Mouse (Mus musculus): ENCODE data around the gene Thada.
"Not testable (repeated sequence)": the region's sequence is repeated elsewhere in the genome, so short reads cannot be mapped to it uniquely, and the experiment has no call there.

The Thada gene

DNA sequence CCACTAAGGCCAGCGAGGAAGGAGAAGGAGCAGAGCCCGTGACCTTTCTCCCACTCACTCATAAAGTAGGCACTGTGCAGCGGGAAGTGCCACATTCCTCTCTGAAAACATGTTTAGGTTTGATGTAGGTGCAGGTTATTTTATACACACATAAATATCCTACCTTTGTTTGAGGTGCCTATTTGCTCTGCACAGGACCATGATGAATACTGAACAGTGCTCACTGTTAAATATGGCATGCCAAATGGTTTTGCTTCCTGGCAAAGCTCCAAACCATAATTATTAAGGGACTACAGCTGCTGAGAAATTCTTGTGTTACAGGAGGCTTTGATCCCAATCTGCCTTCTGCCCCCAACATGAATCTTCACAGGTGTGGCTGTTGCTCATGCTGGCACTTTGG lies 259.8 kb downstream of the Thada start:
- DNase-seq, result no peak

- no peak for DNase-seq
Measured at GRCm38 (mm10) chr17:84204962-84205361, 261.0 kb downstream of the Thada start.

GRCm38 (mm10) chr17:84203340-84203739 lies 262.7 kb downstream of the Thada start:
- DNase-seq, result no peak

DNA sequence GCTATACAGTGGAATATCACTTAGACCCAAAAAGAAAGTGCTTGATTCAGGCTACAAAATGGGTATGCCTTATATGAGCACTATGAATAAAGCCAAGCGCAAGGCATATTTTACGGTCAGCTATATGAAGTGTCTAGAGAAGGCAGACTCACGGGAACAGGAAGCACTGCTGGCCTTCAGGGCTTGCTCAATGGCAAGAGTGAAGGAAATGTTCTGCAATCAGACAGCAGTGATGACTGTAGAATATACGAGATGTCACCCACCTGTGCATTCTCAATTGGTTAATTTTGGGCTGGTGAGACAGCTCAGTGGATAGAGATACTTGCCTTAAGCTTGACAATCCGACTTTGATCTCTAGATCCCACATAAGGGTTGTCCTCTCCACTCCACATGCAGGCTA lies 264.8 kb downstream of the Thada start:
- DNase-seq, result no peak

DNA sequence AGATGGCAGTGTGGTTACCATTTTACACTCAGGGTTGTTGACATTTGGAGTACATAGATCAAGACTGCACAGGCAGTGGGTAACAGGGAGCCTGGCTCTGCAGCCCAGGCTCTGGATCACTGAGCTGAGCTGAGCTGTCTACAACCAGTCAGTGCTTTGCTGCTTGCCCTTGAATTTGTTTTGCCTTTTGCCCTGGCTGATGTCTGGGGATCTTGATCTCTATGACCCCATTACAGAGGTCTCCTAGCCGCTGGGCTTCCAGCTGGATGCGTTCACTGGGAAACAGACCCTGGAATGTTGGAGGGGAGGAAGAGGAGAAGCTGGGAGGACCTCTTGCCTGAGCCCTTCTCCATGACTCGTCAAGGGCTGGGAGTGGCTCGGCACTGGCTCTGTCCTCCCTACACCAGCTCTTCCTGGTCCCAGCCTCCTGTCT lies 268.1 kb downstream of the Thada start:
- DNase-seq, result no peak

- no peak for DNase-seq
Measured at GRCm38 (mm10) chr17:84196329-84196728, 269.7 kb downstream of the Thada start.

GRCm38 (mm10) chr17:84195835-84196234 lies 270.2 kb downstream of the Thada start:
- DNase-seq, result no peak

DNA sequence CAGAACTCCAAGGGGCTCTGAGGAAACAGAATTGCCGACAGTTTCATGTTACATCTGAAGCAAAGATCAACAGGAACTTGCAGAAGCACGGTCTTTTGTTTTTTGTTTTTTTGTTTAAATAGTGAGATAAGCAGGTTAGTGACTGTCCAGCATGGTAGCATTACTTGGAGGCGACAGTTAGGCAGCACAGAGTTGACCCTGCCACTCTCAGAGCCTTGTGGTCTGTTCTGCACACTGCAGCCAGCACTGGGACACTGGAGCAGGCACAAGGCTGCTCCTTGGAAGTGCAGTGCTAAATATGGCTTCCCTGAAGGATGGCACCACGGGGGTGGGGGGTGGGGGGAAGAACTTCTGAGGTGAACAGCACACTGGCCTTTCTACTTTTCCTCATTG lies 271.0 kb downstream of the Thada start:
- no peak for DNase-seq

DNA sequence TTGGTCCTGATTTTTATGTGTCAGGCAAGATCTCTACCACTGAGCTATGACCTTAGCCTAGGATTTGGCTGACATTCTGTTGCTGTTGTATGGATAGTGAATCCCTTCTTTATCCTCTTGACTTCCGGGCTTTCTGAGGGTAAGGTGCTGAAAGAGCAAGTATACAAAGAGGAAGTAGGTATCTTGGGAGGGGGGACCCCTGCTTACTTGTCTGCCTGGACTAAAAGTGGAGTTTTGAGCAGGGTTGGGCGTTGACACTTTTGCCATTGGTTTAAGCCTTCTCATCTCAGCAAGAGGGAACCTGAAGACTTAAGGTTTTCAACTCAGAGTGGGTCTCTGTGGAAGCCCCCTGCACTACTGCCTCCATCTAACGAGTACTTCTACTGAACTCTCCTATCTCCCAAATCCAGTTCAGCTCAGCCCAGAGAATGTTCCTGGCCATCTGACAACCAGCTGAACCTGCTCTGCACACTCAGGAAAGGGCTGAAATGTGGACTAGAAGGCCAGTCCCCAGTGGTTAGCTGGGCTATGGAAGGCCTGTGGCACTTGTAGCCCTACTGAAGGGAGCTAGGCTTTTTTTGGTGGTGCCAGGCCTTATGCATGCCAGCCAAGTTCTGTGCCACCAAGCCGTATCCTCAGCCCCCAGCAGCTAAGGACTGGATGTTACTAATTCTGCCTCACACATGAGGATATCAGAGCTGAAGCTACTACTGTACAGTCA lies 271.6 kb downstream of the Thada start:
- DNase-seq, result no peak

DNA sequence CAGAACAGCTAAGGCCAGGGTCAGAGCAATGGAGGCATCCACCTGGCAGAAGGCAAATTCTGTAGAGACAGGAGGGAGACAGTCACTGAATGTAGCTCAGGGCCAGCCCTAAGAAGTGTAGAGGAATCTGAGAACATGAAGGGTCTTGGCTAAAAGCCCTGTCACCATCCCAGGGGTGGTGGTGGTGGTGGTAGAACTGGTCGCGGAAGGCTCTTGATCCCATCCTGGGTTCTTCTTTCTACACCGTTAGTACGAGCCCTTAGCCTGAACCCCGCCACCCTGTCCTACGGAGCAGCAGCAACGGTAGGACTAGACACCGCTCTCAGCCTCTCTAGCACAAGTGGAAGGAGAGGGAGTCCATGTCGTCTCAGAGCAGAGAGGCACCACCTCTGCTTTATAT lies 272.6 kb downstream of the Thada start:
- DNase-seq, result no peak

- DNase-seq, result no peak
Measured at GRCm38 (mm10) chr17:84191946-84192345, 274.1 kb downstream of the Thada start.

DNA sequence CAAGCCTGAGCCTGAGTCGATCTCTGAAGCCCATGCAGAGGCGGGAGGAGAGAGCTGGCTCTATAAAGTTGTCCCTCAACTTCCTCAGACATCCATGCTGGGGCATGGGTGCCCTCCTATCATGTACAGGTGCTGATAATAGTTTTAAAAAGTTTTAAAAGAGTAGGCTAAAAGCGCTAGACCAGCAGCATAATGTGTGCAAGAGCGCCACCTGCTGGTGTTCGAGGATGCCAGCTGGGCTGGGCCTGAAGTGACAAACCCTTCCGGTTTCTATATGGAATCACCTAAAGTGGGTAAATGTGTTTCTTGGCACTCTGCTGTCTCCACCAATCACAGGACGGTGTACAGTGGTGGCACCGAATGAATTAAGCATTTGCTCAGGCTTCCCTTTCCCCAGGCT lies 275.1 kb downstream of the Thada start:
- DNase-seq, result peak; percentile 87 to 90

DNA sequence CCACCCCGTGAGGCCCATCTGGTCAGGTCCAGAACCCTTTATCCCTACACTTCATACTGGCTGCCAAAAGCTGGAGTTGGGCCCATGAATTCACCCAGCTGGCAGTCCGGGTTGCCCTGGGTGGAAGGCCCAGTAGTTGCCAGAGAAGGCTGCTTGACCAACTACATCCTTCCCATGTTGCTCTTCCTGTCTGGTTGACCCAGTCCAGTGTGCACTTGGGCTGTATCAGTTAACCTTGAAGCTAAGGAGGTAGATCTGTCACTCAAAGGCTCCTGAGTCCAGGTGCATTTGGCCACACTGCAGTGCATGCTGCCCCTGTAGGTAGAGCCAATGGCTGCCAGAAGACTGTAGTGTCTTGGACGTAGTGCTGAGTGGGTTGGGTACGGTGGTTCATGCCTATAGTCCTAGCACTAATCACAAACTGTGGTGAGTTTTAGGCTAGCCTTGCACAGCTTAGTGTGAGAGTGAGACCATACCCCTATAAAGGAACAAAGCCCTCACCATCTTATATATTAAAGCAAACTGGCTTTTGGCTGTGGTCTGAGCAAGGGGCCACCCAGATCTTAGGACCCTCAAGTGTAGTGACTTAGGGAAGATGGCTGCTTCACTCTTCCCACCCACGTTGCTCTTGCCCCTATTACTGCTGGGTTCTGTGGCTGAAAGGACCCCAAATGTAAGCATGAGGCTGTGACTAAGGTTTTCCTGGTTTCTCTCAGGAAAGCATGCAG lies 276.7 kb downstream of the Thada start:
- DNase-seq, result peak in 1 of 2 experiments; percentile 37

- peak; percentile 78 to 84 for DNase-seq
Measured at GRCm38 (mm10) chr17:84188374-84188961, 277.5 kb downstream of the Thada start.

- DNase-seq, result peak; percentile 96
Measured at GRCm38 (mm10) chr17:84187727-84188373, 278.2 kb downstream of the Thada start, which contains the start of gene Zfp36l2. Gene Zfp36l2 (minus strand): TSS chr17:84187947.

- DNase-seq, result not testable (repeated sequence)
Measured at GRCm38 (mm10) chr17:84187264-84187663, 278.7 kb downstream of the Thada start.

GRCm38 (mm10) chr17:84186451-84187202 lies 279.4 kb downstream of the Thada start:
- DNase-seq, result peak; percentile 76 to 81

DNA sequence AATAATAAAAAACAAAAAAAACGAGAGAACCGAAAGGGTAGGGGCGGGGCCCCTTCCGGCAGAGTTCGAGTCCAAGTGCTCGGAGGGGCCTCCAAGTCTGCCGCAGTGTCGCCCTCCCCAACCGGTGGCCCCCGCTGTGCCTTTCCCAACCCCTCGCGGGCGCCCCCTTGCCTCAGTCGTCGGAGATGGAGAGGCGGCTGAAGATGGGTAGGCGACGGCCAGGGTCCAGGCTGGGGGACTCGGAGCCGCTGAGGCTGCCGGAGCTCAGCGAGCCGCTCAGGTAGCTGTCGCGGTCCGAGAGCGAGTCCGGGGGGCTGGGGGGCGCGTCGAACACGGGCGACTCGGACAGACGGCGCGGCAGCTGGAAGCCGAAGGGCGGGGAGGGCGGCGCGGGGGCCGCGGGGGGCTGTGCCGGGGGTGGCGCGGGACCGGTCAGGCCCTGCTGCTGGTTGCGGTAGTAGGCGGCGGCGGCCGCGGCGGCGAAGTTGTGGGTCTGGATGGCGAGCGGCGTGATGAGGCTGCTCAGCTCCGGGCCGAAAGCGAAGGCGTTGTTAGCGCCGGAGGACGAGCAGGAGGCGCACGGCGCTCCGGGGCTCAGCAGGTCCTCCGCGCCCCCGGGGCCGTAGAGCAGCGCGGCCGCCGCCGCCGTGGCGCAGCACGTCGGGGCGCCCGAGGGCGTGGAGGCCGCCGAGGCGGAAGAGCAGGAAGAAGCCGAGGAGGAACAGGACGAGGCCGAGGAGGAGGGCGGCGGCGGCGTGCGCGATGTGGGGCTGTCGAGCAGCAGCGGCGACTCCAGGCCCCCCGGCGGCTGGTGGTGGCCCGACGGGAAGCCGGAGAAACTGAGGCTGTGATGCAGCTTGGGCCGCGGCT lies 280.2 kb downstream of the Thada start:
- peak; percentile 94 for DNase-seq

GRCm38 (mm10) chr17:84185011-84185411 lies 281.0 kb downstream of the Thada start:
- peak; percentile 44 to 57 for DNase-seq

- DNase-seq, result peak; percentile 74
Measured at GRCm38 (mm10) chr17:84183291-84183781, 282.7 kb downstream of the Thada start.

All from thymus, postnatal 36 days (tissue).